Mouse (Mus musculus) ES-E14 (cell line): ENCODE data around the gene Gm11639. TPM values are rescaled to one million over a fixed set of nuclear protein-coding genes. Genes with fewer than 3 reads are reported as not detected.

Source experiments
- DNase-seq: peaks from one replicate; pipeline ENCODE4 v3.0.0-alpha.2; 2013; ENCODE audit warnings: low read depth, low spot score
- H3K27ac ChIP-seq: 2 replicates; pipeline ENCODE4 v1.5.1; 2012; ENCODE audit warnings: low read depth, mild to moderate bottlenecking, low read length, moderate library complexity, mixed read lengths; ENCODE audit not compliant: poor library complexity, insufficient read depth, severe bottlenecking
- H3K36me3 ChIP-seq: 2 replicates; pipeline ENCODE4 v1.6.1; 2012; ENCODE audit warnings: mild to moderate bottlenecking, low read length, moderate library complexity, mixed read lengths; ENCODE audit not compliant: control insufficient read depth, poor library complexity, insufficient read depth, severe bottlenecking
- H3K4me1 ChIP-seq, 2 experiments: fragments of 150-350 bp in 1 of 2; sonication (generic) in 1 of 2; 2 replicates each; pipeline ENCODE4 v1.6.1; 2012; ENCODE audit warnings: low read length in 2 of 2, mild to moderate bottlenecking in 1 of 2, mixed read lengths in 1 of 2; ENCODE audit not compliant: control insufficient read depth in 2 of 2, insufficient read depth in 2 of 2, poor library complexity in 1 of 2
- H3K4me3 ChIP-seq, 2 experiments: fragments of 150-350 bp in 1 of 2; sonication (generic) in 1 of 2; 2 replicates each; pipeline ENCODE4 v1.5.1; 2012; ENCODE audit warnings: low read length in 2 of 2, low read depth in 1 of 2, mild to moderate bottlenecking in 1 of 2, mixed read lengths in 1 of 2; ENCODE audit not compliant: insufficient read depth in 1 of 2, poor library complexity in 1 of 2, severe bottlenecking in 1 of 2
- H3K9ac ChIP-seq: 2 replicates; pipeline ENCODE4 v1.6.1; 2012; ENCODE audit warnings: low read depth, mild to moderate bottlenecking, low read length, mixed read lengths; ENCODE audit not compliant: poor library complexity, insufficient read depth, severe bottlenecking
- H3K9me3 ChIP-seq: fragments of 150-350 bp; sonication (generic); 2 replicates; pipeline ENCODE4 v1.6.1; 2012; ENCODE audit warnings: low read depth, mild to moderate bottlenecking, low read length; ENCODE audit not compliant: control insufficient read depth, insufficient read depth
- CHD2 ChIP-seq: IDR thresholded peaks from 2 replicates; pipeline ENCODE4 v1.6.1; 2014; ENCODE audit warnings: mild to moderate bottlenecking, low read depth, low read length, inconsistent platforms
- HCFC1 ChIP-seq: IDR thresholded peaks from 2 replicates; pipeline ENCODE4 v1.6.1; 2012; ENCODE audit warnings: low read length, inconsistent platforms, borderline replicate concordance; ENCODE audit not compliant: insufficient read depth
- MAFK ChIP-seq: IDR thresholded peaks from 2 replicates; pipeline ENCODE4 v1.6.1; 2014; ENCODE audit warnings: mild to moderate bottlenecking, low read depth, low read length, inconsistent platforms; ENCODE audit not compliant: insufficient read depth
- ZC3H11A ChIP-seq: IDR thresholded peaks from 2 replicates; pipeline ENCODE4 v1.6.1; 2012; ENCODE audit warnings: low read depth, mild to moderate bottlenecking, inconsistent platforms, low read length, borderline replicate concordance
- ZNF384 ChIP-seq: IDR thresholded peaks from 2 replicates; pipeline ENCODE4 v1.6.1; 2012; ENCODE audit warnings: low read depth, low read length, inconsistent platforms
- in situ Hi-C, 2 experiments: fragments of 600-800 bp; cut with MboI; formaldehyde crosslinking; loops; one replicate each; pipeline ENCODE4 v1.15.1; 2025; ENCODE audit warnings: low sequenced_read_pairs in 2 of 2, inconsistent platforms in 1 of 2; ENCODE audit not compliant: unreplicated experiment in 2 of 2
- total RNA-seq: library from RNA; depleted of rRNA; stranded (reverse); fragments of 300-350 nt; gene quantifications from 2 replicates; pipeline ENCODE4 v1.2.3, GENCODE M21; 2012

The Gm11639 gene
- total RNA-seq, 1 experiment = 0.36 TPM

DNA sequence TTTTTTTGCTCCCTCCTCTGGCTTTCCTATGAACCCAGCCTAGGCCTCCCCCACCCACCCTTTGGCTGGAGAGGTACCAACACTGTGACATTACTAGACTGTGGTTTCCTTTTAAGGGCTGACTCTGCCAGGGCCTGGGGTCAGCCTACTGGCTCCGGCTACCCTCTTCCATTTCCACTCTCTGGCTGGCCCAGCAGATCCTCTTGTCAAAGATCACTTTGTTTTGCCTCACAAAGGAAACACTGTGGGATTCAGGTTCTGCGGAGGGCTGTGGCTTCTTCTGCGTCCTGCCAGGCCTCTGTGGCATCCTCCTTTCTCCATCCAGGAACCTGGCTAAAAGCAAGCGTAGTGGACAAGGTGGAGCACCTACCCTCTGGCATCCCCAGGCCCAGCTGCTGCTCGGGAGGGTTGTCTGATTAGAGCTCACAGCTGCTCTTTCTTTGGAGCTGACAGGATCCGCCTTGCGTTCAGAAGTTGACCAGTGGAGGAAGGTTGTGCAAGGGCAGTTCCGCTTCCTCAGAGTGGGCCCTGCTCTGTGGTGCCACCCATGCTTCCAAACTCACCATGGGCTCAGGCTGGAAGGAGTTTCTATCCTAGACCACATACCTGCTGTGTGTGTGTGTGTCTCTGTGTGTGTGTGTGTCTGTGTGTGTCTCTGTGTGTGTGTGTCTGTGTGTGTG lies 38.2 kb upstream of the Gm11639 start:
- in situ Hi-C loops = no loop called here
- H3K9me3 ChIP-seq = no peaks in the 10 kb centered on the region
- no peak overlapping the region for H3K4me3 ChIP-seq
- no peak for DNase-seq
- no peak overlapping the region for H3K9ac ChIP-seq
- TF ChIP-seq MAFK (no peak), CHD2 (no peak)
- peaks cover 2 to 4% of the 10 kb centered on the region in 2 experiments; a peak in 1 of 4 replicates for H3K4me1 ChIP-seq
- H3K36me3 ChIP-seq = no peaks in the 10 kb centered on the region
- H3K27ac ChIP-seq = no peak overlapping the region

DNA sequence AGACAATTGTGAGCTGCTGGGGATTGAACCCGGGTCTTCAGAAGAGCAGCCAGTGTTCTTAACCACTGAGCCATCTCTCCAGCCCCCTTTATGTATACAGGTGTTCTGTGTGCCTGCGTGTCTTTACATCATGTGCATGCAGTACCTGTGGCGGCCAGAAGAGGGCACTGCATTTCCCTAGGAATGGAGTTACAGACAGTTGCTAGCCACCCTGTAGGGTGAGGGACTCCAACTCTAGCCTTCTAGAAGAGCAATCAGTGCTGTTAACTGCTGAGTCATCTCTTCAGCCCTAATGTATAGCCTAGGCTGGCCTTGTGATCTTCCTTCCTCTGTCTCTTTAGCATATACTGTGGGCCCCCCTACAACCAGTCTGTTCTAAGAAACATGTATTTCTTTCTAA lies 36.9 kb upstream of the Gm11639 start:
- Histone ChIP-seq H3K9me3 (no peaks in the 10 kb centered on the region), H3K36me3 (no peaks in the 10 kb centered on the region), H3K4me3 (no peak overlapping the region), H3K9ac (no peak overlapping the region), H3K4me1 (peaks cover 0 to 4% of the 10 kb centered on the region in 2 experiments; a peak in 1 of 4 replicates), H3K27ac (no peak overlapping the region)
- in situ Hi-C loops = no loop called here
- peak; percentile 83 for DNase-seq
- TF ChIP-seq ZNF384 = no peak
- peak; percentile 89 for TF ChIP-seq MAFK
- no peak for TF ChIP-seq HCFC1
- TF ChIP-seq ZC3H11A = no peak
- no peak for TF ChIP-seq CHD2

DNA sequence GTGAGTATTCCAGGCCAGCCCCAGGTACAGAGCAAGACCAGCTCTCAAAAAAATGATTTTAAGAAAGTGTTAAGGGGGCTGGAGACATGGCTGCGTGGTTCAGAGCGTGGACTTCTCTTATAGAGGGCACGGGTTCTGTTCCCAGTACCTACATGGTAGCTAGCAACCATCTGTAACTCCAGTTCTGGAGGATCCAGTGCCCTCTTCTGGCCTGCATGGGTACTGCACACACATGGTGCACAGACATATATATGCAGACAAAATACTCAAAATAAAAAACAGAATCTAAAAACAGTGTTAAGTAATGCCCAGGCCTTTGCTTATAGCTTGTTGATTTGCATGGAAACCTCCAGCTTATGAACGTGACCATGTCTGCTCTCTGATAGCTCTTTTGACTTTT lies 24.9 kb upstream of the Gm11639 start:
- peaks cover 0 to 2% of the 10 kb centered on the region in 2 experiments; a peak in 1 of 4 replicates for H3K4me1 ChIP-seq
- in situ Hi-C loops = no loop called here
- no peak overlapping the region for H3K4me3 ChIP-seq
- H3K9me3 ChIP-seq = no peaks in the 10 kb centered on the region
- TF ChIP-seq ZNF384 (no peak), MAFK (no peak), HCFC1 (no peak), CHD2 (no peak), ZC3H11A (no peak)
- no peak overlapping the region for H3K9ac ChIP-seq
- DNase-seq = no peak
- no peak overlapping the region for H3K27ac ChIP-seq
- no peaks in the 10 kb centered on the region for H3K36me3 ChIP-seq

DNA sequence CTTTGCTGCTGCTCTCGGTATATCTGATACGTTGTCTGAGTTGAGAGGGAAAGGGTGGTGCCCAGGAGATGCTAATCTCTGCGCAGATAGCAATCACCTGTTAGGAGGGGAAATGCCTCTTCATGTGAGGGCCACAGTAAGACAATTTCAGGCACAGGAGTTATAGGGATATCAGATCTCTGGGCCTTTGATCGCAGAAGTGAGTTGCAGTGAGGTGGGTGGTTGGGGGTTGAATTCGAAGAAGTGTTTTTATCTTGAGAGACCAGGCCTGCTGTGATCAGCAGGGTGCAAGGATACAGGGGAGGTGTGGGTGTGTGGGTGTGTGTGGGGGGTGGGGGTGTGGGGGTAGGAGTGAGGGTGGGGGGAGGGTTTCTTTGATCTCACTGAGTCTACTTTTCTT lies 24.4 kb upstream of the Gm11639 start:
- Histone ChIP-seq H3K9ac (no peak overlapping the region), H3K9me3 (no peaks in the 10 kb centered on the region), H3K36me3 (no peaks in the 10 kb centered on the region), H3K4me3 (no peak overlapping the region), H3K27ac (no peak overlapping the region), H3K4me1 (peaks cover 0 to 2% of the 10 kb centered on the region in 2 experiments; a peak in 1 of 4 replicates)
- DNase-seq = no peak
- in situ Hi-C loops = no loop called here
- TF ChIP-seq MAFK = no peak

DNA sequence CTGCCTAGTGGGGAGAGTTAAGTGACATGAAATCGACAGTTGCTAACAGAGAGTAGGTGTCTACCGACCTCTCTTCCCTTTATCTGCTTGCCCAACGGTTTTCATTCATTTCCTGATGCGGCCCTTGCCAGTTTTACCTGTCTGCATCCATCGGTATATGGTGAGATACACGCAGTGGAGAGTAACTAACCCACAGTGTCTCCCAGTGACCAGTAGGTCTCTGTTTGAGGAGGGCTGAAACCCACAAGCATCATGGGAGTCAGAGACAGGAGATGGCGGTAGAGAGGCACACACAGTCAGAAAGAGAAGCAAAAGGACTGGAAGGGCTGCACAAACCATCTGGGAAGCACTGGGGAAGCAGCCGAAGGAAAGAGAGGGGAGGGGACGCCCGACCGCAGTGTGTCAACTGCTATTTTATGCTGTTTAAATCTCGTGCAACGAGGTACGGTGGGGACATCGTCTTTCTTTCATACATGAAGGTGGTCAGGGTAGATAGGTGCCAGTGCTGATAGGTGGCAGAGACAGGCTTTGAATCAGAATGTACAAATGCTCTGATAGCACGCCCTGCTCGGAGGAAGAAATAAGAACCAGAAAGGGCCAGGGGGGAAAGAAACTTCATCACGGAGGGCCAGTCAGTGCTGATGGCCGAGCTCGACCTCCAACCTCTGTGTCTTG lies 23.8 kb upstream of the Gm11639 start:
- Histone ChIP-seq H3K9ac (no peak overlapping the region), H3K27ac (no peak overlapping the region), H3K36me3 (no peaks in the 10 kb centered on the region), H3K9me3 (no peaks in the 10 kb centered on the region), H3K4me3 (no peak overlapping the region), H3K4me1 (peaks cover 0 to 2% of the 10 kb centered on the region in 2 experiments; a peak in 1 of 4 replicates)
- no peak for TF ChIP-seq MAFK
- TF ChIP-seq ZNF384 = no peak
- no peak for TF ChIP-seq ZC3H11A
- TF ChIP-seq CHD2 = no peak
- no peak for TF ChIP-seq HCFC1
- in situ Hi-C loops = no loop called here
- no peak for DNase-seq
